Mouse (Mus musculus): ENCODE results near the gene Rbm47.

The Rbm47 gene

DNA sequence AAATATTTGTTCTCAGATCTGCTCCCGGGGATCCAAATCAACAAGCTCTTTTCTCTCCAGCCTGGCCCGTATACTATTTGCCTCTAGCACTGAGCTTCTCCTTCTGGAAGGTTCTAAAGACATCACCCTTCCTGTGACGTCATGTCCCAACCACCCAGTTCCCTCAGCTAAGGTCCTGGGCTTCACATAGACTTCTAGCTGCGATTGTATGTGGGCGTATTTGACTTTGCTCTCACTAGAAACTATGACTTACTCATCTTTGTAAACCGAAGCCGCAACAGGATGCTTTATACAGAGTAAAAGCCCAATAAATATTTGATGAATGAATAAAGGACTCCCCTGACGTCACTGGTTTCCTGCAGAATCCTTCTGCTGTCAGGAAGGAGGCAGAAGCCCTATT, 7.2 kb downstream of the Rbm47 start:
- in situ Hi-C loops (cut with MboI, MseI): no loop called here

GRCm38 (mm10) chr5:66156431-66156962, 16.4 kb downstream of the Rbm47 start:
- in situ Hi-C loops (cut with MboI, MseI): no loop called here

DNA sequence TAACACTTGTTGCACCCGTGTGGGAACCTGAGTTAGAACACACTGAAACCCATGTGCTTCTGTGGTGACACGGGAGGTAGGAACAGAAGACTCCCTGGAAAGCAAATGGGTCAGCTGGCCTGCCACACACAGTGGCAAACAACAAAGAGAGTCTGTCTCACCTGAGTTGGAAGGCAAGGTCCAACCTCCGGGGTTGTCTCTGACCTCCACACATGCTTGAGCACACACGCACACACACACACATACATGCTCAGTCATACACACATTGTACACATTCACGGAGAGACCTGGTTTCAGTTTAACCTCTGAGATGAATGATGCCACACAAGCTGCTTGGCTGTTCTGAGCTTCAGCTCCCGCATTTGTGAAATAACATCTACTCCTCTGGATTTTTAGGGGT, 18.3 kb downstream of the Rbm47 start:
- in situ Hi-C loops (cut with MboI, MseI): no loop called here

- in situ Hi-C loops (cut with MboI, MseI): no loop called here
Measured at GRCm38 (mm10) chr5:66153486-66153885, 19.4 kb downstream of the Rbm47 start.

DNA sequence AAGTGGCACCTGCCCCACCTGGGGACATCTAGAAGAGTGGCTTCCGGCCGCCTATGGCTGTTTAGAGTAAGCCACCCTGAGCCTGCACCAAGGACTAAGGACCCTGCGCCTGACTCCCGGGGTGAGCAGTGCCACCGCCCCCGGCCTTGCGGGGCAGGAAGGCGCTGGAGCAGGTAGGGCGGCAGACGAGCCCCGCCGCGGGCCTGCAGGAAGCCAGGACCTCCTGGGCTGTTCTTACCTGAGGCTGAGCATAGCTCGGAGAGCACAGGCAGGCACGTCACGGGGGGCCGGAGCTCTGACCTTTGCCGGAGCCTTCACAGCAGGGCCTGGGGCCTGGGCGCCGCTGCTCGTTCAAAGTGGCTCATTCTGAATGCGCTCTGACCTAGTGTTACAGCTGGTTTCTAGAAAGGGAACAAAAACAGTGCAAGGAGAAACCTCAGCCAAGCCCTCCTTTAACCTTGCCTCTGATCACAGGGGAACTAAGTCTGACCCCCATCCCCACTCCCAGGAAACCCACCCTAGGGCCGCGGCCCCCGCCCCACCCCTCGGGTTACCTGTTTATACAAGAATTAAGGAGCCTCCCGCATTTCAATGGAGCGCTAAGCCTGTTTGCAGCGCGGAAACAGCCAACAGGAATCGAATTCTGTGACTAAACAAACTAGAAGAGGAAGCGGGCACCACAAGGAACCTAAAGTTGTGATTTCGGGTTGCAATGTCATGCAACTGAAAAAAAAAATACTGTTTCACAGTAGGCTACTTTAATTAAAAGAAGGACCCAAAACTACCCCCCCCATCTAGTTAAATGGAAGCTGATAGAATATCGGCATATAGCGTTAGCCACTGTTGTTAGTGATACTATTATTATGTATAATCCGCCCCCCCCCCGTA, 21.4 kb downstream of the Rbm47 start:
- in situ Hi-C loops (cut with MboI, MseI): no loop called here

GRCm38 (mm10) chr5:66150706-66151300, 22.1 kb downstream of the Rbm47 start:
- in situ Hi-C loops (cut with MboI, MseI): no loop called here

DNA sequence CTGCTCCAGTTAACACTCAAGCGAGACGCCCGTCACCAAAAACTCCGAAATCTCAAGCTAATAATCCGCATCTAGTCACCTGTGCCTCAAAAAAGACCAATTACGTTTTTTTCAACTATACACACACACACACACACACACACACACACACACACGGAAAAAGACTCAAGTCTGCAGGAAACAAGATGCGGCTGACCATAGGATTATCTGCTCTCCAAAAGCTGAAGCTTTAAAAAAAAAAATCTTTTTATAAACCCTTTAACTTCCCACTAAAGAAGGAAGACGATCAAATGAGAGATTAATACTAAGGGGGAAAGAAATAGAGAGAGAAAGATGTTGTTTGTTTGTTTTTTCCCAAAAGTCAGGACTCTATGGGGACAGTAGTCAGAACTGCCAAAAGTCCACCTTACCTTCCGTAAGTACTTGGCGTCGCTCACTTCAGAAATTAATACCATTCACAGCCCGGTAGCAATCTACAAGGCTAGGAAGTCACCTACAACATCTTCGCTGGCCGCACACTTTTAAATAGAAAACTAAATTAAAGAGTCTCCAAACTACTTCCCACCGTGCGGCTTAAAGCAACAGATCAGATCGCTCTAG, 22.7 kb downstream of the Rbm47 start:
- in situ Hi-C loops (cut with MboI, MseI): no loop called here

DNA sequence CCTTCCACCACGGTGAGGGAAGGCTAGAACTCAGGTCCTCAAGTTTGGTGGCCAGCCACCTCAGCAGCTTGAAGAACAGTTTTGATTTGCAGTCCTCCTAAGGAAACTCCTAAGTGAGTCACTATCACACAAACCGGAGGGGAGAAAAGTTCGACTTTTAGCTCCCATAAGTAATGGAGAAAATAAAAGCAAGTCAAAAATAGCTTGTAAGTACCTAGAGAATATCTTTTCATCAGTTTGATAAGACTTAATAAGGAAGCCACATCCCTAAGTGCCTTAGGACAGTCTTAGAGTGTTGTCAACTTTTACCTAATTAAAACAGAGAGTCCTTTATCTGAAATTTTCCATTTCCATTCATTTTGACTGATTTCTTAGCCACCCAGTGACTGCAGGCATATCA, 23.3 kb downstream of the Rbm47 start:
- in situ Hi-C loops (cut with MboI, MseI): no loop called here

GRCm38 (mm10) chr5:66149111-66149510, 23.8 kb downstream of the Rbm47 start:
- in situ Hi-C loops (cut with MboI, MseI): no loop called here

GRCm38 (mm10) chr5:66147313-66147712, 25.6 kb downstream of the Rbm47 start:
- in situ Hi-C loops (cut with MboI, MseI): no loop called here

- in situ Hi-C loops (cut with MboI, MseI): no loop called here
Measured at GRCm38 (mm10) chr5:66145583-66145982, 27.3 kb downstream of the Rbm47 start.

- in situ Hi-C loops (cut with MboI, MseI): no loop called here
Measured at GRCm38 (mm10) chr5:66143093-66144032, 29.6 kb downstream of the Rbm47 start.

DNA sequence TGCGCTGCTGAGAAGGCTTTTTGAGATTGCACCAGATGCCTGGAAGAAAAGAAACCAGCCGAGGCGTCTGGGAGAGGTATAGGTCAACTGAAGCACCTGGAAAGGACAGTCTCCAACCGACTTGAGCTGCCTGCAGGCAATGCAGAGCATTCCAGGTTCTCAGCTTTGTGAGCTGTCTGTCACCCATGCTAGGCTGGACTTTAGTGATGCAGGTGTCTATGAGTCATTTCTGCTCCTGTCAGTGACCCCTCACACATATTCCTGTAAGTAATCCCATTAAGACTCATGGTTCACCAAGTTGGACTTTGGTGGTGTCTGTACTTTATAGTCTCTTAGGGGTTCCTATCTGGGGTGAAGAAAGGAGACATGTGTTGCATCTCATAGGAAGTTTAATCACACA, 31.4 kb downstream of the Rbm47 start:
- in situ Hi-C loops (cut with MboI, MseI): no loop called here

DNA sequence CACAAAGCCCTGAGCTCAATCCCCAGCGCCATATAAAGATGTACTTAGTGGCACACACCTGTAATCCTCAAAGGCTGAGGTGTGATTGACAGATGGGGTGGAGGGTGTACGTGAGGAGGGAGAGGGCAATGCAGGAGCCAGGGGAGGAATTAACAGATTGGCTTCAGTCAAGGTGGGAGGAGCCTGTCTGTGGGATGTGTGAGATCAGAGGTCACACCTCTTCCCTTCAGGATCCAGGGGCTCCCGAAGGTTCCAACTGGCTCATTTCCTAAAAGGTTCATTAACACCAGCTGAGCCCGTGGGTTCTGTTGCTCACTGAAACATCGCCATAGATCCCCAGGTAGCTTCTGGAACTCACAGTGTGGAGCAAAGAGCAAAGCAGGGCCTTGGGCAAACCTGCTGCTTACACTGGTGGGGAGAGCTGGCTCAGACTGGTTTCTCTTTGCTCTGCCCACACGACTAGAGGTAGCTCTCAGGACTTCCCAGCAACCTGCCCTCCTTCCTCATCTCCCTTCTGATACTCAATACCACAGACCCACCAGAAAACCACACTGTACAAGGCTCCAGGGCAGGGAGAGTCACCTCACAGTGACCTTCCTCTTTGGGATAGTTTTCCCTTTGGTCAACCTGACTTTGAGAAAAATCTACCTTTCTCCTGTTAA, 33.2 kb downstream of the Rbm47 start:
- in situ Hi-C loops (cut with MboI, MseI): no loop called here

GRCm38 (mm10) chr5:66139171-66139570, 33.7 kb downstream of the Rbm47 start:
- in situ Hi-C loops (cut with MboI, MseI): no loop called here

DNA sequence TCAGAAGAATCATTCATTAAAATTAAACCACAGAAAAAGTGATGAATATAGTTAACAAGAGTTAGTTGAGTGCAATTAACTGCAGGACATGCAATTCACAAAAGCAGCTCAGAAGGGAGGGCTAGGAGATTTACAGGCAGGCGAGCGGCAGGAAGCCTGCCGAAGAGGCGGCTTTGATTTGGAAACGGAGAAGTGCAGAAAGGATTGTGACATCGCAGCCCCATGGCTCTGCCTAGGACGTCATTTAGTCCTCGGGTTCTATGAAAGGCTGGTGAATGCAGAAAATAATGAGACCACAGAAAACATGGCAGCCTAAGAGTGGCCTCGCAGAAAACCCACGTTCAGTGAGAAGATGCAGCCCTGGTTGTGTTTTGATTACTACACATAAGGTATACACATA, 34.3 kb downstream of the Rbm47 start:
- in situ Hi-C loops (cut with MboI, MseI): no loop called here

- in situ Hi-C loops (cut with MboI, MseI): no loop called here
Measured at GRCm38 (mm10) chr5:66137250-66137649, 35.7 kb downstream of the Rbm47 start.

- in situ Hi-C loops (cut with MboI, MseI): no loop called here
Measured at GRCm38 (mm10) chr5:66135853-66136210, 37.1 kb downstream of the Rbm47 start.

DNA sequence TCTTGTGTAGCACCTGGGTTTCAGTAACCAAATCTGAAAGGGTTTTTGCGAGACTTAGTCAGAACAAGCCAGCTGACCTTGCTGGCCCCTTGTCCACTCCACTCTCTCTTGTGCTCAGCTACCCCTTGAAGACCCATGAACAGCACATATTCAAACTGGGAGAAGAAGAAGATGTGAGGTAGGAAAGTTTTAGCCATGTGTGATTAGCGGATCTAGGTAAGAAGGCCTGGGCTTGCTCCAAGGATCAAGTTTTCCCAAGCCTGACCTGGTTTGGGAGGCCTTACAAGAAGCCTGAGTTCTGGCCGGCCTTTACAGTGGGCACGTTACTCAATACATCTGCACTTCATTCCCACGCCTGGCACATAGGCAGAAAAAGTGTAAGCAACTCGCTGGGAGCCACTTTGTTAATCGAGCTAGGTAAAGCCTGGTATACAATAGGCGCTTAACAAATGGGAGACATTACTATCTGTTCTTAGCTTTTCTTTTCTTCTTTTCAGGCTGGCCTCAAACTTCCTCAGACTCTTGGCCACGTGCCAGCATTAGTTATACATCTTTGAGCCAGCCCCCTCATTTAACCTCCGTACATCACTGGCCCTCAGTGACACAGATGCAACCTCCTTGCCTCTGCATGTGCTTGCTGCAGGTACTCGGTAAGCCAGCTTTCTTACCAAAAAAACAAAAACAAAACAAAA, 37.6 kb downstream of the Rbm47 start:
- in situ Hi-C loops (cut with MboI, MseI): no loop called here

DNA sequence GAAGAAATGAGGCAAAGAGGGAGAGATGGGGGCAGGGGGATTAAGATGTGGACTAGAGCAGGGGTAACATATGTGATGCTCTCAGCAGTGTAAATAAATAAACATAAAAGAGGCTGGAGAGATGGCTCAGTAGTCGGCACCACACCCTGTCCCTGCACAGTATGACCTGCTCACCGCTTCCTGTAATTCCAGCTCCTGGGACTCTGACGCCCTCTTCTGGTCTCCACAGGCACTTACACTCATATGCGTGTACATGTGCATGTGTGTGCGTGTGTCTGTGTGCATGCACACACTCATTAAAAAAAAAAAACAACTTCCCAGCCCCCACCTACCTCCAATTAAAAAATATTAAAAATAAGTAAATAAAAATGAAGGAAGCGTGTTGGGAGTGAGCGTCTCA, 38.3 kb downstream of the Rbm47 start:
- in situ Hi-C loops (cut with MboI, MseI): loop anchor here (5.0 kb wide), 1 partner anchor 72 kb away; no protein-coding TSS in a partner anchor
